Mouse (Mus musculus): ENCODE data around the gene Zfp207. TPM values are rescaled to one million over a fixed set of nuclear protein-coding genes. Genes with fewer than 3 reads are reported as not detected.

Gene Zfp207
- polyA plus RNA-seq (2012; rRNA removed) (65.7 and 79.3 TPM in 2 replicates), polyA plus RNA-seq (2014; fragmentation: Nextera tagmentation; extraction: Ambion mirVana) (106 and 109 TPM in 2 replicates)

DNA sequence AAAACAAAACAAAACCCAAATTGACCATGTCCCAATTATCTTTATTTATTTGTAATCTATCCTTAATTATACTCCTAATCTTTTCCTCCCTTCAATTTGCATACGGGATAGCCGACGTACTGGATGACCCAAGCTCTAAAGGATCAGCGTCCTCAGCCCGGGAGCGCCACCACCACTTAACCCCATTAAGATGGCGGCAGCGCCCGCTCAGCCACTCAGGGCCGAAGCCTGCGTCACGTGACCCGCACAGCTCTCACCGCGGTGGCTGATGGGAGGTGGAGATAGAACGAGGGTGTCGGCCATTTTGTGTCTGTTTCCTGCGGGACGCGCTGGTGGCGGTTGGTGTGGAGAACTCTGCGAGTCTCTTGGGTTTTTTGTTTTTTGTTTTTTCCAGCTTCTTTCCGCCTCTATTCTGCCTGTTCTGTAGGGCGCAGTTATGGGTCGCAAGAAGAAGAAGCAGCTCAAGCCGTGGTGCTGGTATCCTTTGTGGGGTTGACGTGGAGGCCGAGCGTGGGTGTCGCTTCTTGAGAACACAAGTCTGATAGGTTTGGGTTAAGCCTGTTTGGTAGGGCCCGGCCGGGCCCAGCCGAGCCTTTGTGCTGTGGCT, at the start of gene Zfp207:
TSS of gene Zfp207 (plus strand) at position 261 of the 607 bp plus-strand sequence.
- ATAC-seq (ENCODE audit: insufficient read depth) (peak; percentile 89), DNase-seq (ENCODE audit: low read depth in 3 of 3, low spot score in 3 of 3) (peak; percentile 94 to 97 (median 95))
- Histone ChIP-seq H3K9ac (replicated peaks) (peak within 1 kb of the TSS; percentile 95), H3K4me2 (ENCODE audit: low read depth) (peak within 1 kb of the TSS; percentile 90), H3K4me1 (replicated peaks; ENCODE audit: control insufficient read depth in 2 of 2, insufficient read depth in 2 of 2, low read length in 1 of 2) (peaks cover 14 to 18% of the 10 kb centered on the region in 2 experiments), H3K4me3 (ENCODE audit: insufficient read depth in 1 of 2, low read depth in 2 of 2, low read length in 2 of 2) (peak within 1 kb of the TSS; percentile 95 to 99), H3K27ac (peak within 1 kb of the TSS; percentile 96), H3K36me3 (replicated peaks; ENCODE audit: control insufficient read depth, insufficient read depth, low read depth) (peaks cover 34% of the 10 kb centered on the region), H3K9me3 (ENCODE audit: control insufficient read depth, low read length) (no peaks in the 10 kb centered on the region), H3K27me3 (ENCODE audit: control insufficient read depth, insufficient read depth, low read length) (no peaks in the 10 kb centered on the region)
- WGBS (ENCODE audit: insufficient replicate concordance) = under 1% methylated on average over 33 of the region's 33 CpGs
- TF ChIP-seq EP300 (IDR thresholded peaks at IDR 0.05; ENCODE audit: low read depth) (no peak; the same call in 1 of the 2 replicates), CTCF (IDR thresholded peaks at IDR 0.05; ENCODE audit: low read depth) (no peak)

GRCm38 (mm10) chr11:80335609-80336350, 47.3 kb upstream of the Zfp207 start:
- TF ChIP-seq EP300 (IDR thresholded peaks at IDR 0.05; ENCODE audit: low read depth) (no peak), CTCF (IDR thresholded peaks at IDR 0.05; ENCODE audit: low read depth) (no peak)
- H3K27me3 ChIP-seq (ENCODE audit: control insufficient read depth, insufficient read depth, low read length) = no peaks in the 10 kb centered on the region
- 16% methylated on average over 7 of the region's 7 CpGs for WGBS (ENCODE audit: insufficient replicate concordance)
- no peak for DNase-seq (ENCODE audit: low read depth in 3 of 3, low spot score in 3 of 3)
- H3K4me1 ChIP-seq (replicated peaks; ENCODE audit: control insufficient read depth in 2 of 2, insufficient read depth in 2 of 2, low read length in 1 of 2) = no peaks in the 10 kb centered on the region
- no peaks in the 10 kb centered on the region for H3K9me3 ChIP-seq (ENCODE audit: control insufficient read depth, low read length)
- H3K36me3 ChIP-seq (replicated peaks; ENCODE audit: control insufficient read depth, insufficient read depth, low read depth) = no peaks in the 10 kb centered on the region
- ATAC-seq (ENCODE audit: insufficient read depth) = no peak
- no peak overlapping the region for H3K27ac ChIP-seq
- no peak overlapping the region for H3K4me3 ChIP-seq (ENCODE audit: insufficient read depth in 1 of 2, low read depth in 2 of 2, low read length in 2 of 2)
- H3K9ac ChIP-seq (replicated peaks) = no peak overlapping the region
- H3K4me2 ChIP-seq (ENCODE audit: low read depth) = no peak overlapping the region

DNA sequence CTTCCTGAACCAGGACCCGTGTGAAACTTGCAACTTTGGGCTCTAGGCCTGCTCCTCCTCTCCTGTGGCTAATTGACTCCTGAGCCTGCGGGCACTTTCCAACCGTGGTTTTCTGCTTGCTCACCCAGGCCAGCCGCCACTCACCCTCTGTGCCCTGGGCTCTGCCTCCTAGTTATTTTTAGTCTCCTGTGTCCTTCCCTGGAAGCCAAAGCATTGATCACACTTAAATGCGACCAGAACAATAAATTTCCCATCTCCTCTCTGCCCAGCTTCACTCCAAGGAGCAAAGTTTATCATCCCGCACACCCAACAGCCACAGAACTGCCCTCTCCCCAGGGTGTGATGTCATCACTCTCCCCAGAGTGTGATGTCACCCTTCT, 46.7 kb upstream of the Zfp207 start:
- no peaks in the 10 kb centered on the region for H3K4me1 ChIP-seq (replicated peaks; ENCODE audit: control insufficient read depth in 2 of 2, insufficient read depth in 2 of 2, low read length in 1 of 2)
- H3K9me3 ChIP-seq (ENCODE audit: control insufficient read depth, low read length) = no peaks in the 10 kb centered on the region
- no peak overlapping the region for H3K9ac ChIP-seq (replicated peaks)
- H3K36me3 ChIP-seq (replicated peaks; ENCODE audit: control insufficient read depth, insufficient read depth, low read depth) = no peaks in the 10 kb centered on the region
- no peak overlapping the region for H3K4me3 ChIP-seq (ENCODE audit: insufficient read depth in 1 of 2, low read depth in 2 of 2, low read length in 2 of 2)
- no peak for TF ChIP-seq EP300 (IDR thresholded peaks at IDR 0.05; ENCODE audit: low read depth)
- no peak for TF ChIP-seq CTCF (IDR thresholded peaks at IDR 0.05; ENCODE audit: low read depth)
- H3K27me3 ChIP-seq (ENCODE audit: control insufficient read depth, insufficient read depth, low read length) = no peaks in the 10 kb centered on the region
- 19% methylated on average over 6 of the region's 6 CpGs for whole genome bisulfite sequencing (ENCODE audit: insufficient replicate concordance)
- no peak overlapping the region for H3K4me2 ChIP-seq (ENCODE audit: low read depth)
- ATAC-seq (ENCODE audit: insufficient read depth) (no peak), DNase-seq (ENCODE audit: low read depth in 3 of 3, low spot score in 3 of 3) (no peak)
- no peak overlapping the region for H3K27ac ChIP-seq

DNA sequence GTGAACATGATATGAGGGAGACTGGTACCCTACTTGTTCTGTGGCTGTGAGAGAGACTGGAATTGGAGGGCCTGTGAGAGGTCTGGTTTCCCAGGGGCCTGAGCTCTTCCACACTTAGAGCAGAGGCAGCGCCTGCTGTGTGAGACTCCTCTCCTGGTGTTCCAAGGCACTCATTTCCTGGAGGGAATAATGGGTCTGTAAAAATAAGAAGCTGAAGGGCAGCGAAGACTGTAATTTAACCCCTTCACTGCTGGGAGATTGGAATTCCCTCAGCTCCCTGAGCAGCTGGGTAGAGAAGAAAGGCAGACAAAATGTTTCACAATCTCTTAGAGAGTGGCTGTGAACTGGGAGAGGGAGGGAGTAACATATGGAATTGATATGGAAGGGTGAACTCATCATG, 40.6 kb upstream of the Zfp207 start:
- Histone ChIP-seq H3K27ac (no peak overlapping the region), H3K9ac (replicated peaks) (no peak overlapping the region), H3K4me3 (ENCODE audit: insufficient read depth in 1 of 2, low read depth in 2 of 2, low read length in 2 of 2) (no peak overlapping the region), H3K4me1 (replicated peaks; ENCODE audit: control insufficient read depth in 2 of 2, insufficient read depth in 2 of 2, low read length in 1 of 2) (no peaks in the 10 kb centered on the region), H3K36me3 (replicated peaks; ENCODE audit: control insufficient read depth, insufficient read depth, low read depth) (no peaks in the 10 kb centered on the region), H3K27me3 (ENCODE audit: control insufficient read depth, insufficient read depth, low read length) (no peaks in the 10 kb centered on the region), H3K9me3 (ENCODE audit: control insufficient read depth, low read length) (no peaks in the 10 kb centered on the region), H3K4me2 (ENCODE audit: low read depth) (no peak overlapping the region)
- no peak for ATAC-seq (ENCODE audit: insufficient read depth)
- TF ChIP-seq CTCF (IDR thresholded peaks at IDR 0.05; ENCODE audit: low read depth) (no peak), EP300 (IDR thresholded peaks at IDR 0.05; ENCODE audit: low read depth) (no peak)
- DNase-seq (ENCODE audit: low read depth in 3 of 3, low spot score in 3 of 3) = no peak
- 40% methylated on average over 2 of the region's 2 CpGs for WGBS (ENCODE audit: insufficient replicate concordance)

DNA sequence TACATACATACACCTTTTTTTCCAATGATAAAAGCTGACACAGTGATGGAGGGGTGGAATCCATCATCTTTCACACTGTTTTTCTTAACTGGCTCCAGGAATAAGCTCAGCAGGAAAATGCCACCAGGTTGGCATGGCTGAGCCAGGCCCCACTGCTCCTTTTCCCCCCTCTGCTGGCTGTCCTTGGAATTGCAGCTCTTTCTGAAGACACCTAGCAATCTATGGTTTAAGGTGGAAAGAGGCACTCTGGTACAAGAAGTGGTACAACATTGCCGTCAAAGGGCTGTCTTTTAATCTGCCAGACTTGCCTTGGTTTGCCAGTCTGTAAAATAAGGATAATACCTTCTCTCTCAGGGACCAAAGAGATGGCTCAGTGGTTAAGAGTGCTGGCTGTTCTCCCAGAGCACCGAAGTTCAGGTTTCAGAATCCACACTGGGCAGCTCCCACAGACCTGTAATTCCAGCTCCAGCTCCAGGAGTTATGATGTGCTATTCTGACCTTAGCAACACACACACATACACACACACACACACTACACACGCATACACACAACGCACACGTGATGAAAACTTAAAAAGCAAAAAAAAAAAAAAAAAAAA, 31.1 kb upstream of the Zfp207 start:
- WGBS (ENCODE audit: insufficient replicate concordance) = 57% methylated on average over 5 of the region's 5 CpGs
- Histone ChIP-seq H3K4me2 (ENCODE audit: low read depth) (no peak overlapping the region), H3K27me3 (ENCODE audit: control insufficient read depth, insufficient read depth, low read length) (no peaks in the 10 kb centered on the region), H3K9me3 (ENCODE audit: control insufficient read depth, low read length) (no peaks in the 10 kb centered on the region), H3K4me3 (ENCODE audit: insufficient read depth in 1 of 2, low read depth in 2 of 2, low read length in 2 of 2) (no peak overlapping the region), H3K27ac (no peak overlapping the region), H3K9ac (replicated peaks) (no peak overlapping the region), H3K36me3 (replicated peaks; ENCODE audit: control insufficient read depth, insufficient read depth, low read depth) (no peaks in the 10 kb centered on the region), H3K4me1 (replicated peaks; ENCODE audit: control insufficient read depth in 2 of 2, insufficient read depth in 2 of 2, low read length in 1 of 2) (no peaks in the 10 kb centered on the region)
- TF ChIP-seq EP300 (IDR thresholded peaks at IDR 0.05; ENCODE audit: low read depth) = no peak
- peak; percentile 95 for TF ChIP-seq CTCF (IDR thresholded peaks at IDR 0.05; ENCODE audit: low read depth)
- DNase-seq (ENCODE audit: low read depth in 3 of 3, low spot score in 3 of 3) (peak; percentile 36 to 51 (median 41)), ATAC-seq (ENCODE audit: insufficient read depth) (no peak)

Measured in liver, embryonic 14.5 days (tissue).